Mouse (Mus musculus) R1 (cell line): ENCODE results near the gene Zbtb46.
A peak's percentile ranks its signal among the peaks of the same experiment; 100 is the strongest.

Experiments
- DNase-seq: peaks from one replicate; pipeline ENCODE4 v3.0.0-alpha.2; 2018; ENCODE audit warnings: low read depth, low spot score

Gene Zbtb46

GRCm38 (mm10) chr2:181459153-181459672, at the start of gene Zbtb46:
Zbtb46 (minus strand) TSS chr2:181459426.
- DNase-seq = peak; percentile 65

DNA sequence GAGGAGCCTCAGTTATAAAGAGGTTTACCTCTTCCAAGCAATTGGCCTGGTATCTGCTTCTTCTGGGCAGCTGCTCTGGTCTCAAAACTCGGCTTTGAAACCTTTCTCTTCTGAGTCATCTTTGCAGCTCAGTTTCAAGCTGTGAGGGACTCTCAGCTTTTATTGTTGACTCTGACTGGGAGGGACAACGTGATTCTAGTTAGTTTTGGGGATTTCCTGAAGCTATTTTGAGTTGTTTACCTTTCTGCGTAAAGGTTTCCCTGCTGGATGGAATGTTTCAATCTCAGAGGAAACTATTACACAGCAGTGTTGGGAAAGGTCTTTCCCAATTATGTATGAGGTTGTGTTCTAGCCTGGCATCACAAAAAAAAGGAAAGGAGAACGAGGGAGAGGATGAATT, 39.4 kb upstream of the Zbtb46 start:
- DNase-seq = peak; percentile 38

- DNase-seq = peak; percentile 94
Measured at GRCm38 (mm10) chr2:181497548-181497875, 38.3 kb upstream of the Zbtb46 start.

DNA sequence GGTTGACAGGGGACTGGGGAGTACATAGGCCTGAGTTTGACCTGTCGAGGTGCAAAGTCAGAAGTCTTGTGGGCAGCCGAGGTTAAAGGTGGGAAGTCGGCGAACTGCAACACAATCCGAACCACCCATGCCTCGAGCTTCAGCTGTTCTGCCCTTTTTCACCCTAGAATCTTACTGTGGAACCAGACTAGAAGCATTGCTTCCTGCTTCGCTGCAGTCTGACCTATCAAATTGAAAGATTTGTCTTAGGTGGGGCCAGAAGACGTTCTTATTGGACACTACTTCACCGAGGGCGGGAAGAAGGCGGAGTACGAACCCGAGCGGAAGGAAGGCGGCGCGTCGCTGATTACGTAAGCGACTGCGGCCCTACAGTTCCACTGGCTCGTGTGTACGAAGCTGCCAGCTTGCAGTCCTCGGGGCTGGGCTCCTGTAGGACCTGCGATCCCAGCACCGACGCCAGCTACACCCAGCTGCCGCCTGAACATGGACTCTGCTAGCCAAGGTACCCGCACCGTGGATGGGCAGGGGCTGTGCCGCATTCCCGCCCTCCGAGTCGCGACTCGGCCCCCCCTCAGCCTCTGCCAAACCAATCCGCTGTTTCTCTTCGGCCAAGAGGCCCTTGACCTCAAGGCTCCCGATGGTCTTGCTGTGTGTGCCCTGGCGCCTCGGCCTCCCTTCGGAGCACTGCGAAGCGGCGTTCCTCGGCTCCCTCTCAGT, 37.8 kb upstream of the Zbtb46 start, which contains the start of gene Tpd52l2:
TSS of gene Tpd52l2 (plus strand) at position 312 of the 717 bp plus-strand sequence.
- DNase-seq = peak; percentile 99

DNA sequence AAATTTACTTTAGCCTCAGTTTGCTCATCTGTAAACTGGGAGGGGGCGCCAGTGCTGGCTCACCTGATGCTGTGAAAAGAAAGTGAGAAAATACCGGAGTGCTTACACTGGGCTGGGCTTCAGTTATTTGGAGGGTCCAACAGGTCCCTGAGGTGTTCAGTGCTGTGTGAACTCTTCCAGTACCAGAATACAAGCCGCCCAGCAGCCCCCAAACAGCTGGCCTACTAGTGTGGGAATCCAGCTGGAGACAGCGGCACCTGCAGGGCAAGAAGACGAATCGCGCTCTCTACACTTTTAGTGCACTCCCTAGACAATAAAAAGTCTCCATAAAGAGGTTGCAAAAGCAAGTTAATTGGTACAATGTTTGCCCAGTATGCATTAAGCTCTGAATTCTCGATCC, 37.1 kb upstream of the Zbtb46 start:
- DNase-seq = peak; percentile 86

DNA sequence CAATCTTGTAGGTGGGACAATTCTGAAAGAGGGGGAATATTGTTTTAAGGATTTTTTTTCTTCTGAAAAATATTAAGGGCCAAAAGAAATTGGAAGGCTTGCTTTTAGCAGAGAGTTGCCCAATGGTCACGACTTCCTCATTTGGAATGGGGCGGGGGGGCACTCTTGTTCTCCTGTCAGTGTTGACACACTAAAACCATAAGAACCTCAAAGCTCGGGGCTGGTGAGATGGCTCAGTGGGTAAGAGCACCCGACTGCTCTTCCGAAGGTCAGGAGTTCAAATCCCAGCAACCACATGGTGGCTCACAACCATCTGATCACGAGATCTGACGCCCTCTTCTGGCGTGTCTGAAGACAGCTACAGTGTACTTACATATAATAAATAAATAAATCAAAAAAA, 36.6 kb upstream of the Zbtb46 start:
- DNase-seq = peak; percentile 23

DNA sequence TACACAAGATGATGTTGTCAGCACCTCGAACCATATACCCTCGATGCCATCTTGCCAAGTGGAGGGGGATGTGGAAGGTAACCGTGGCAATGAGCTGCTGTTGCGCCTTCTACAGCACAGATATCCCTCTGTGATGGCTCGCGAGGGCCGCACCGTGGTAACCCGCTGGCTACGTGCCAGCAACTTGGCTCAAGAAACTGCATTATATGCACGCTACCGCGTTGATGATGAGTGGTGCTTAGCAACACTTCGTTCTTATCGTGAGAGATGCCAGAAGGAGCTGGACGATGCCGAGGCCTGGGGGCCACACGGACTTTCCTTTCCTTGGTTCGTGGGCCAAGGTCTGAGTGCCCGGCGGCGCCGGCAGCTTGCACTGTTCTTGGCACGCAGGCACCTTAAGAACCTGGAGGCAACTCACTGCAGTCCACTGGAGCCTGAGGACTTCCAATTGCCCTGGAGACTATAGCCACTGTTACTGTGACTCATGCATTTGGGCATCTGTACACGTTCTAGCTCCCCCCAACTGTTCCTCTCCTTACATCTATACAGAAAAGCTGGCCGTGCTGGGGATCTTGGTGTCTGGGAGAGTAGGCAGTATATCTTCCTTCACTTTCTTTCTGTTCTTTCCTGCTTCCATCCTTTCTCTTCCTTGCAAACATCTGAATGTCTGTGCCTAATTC, 35.2 kb upstream of the Zbtb46 start:
- peak; percentile 33 for DNase-seq

DNA sequence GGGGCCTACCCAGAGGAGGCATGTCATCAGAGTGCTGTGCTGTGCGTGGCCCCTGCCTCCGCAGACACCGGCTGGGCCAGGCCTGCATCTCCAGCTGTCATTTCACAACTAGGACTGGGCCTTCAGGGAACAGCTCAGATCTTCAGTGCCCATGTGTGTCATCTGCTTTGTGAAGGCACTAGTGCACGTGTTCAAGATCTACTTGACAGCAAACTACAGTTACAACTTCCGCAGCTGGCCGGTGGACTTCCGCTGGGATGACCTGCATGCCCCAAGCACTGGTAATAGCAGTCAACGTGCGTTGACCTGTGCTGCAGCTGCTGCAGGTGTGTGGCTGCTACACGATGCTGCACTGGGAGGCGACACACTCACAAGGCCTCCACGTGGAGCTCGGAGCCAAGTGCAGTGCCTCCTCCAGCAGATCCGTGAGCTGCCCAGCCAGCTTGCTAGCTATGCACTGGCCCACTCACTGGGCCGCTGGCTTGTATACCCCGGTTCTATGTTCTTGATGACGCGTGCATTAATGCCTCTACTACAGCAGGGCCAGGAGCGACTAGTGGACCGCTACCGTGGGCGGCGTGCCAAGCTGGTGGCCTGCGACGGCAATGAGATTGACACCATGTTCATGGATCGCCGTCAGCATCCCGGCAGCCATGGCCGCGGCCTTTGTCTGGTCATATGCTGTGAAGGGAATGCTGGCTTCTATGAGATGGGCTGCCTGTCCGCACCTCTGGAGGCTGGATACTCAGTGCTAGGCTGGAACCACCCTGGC, 34.1 kb upstream of the Zbtb46 start, which contains the start of gene Abhd16b:
TSS of gene Abhd16b (plus strand) at position 51 of the 772 bp plus-strand sequence.
- peak; percentile 25 for DNase-seq

- DNase-seq = no peak
Measured at GRCm38 (mm10) chr2:181492206-181492605, 33.0 kb upstream of the Zbtb46 start.

DNA sequence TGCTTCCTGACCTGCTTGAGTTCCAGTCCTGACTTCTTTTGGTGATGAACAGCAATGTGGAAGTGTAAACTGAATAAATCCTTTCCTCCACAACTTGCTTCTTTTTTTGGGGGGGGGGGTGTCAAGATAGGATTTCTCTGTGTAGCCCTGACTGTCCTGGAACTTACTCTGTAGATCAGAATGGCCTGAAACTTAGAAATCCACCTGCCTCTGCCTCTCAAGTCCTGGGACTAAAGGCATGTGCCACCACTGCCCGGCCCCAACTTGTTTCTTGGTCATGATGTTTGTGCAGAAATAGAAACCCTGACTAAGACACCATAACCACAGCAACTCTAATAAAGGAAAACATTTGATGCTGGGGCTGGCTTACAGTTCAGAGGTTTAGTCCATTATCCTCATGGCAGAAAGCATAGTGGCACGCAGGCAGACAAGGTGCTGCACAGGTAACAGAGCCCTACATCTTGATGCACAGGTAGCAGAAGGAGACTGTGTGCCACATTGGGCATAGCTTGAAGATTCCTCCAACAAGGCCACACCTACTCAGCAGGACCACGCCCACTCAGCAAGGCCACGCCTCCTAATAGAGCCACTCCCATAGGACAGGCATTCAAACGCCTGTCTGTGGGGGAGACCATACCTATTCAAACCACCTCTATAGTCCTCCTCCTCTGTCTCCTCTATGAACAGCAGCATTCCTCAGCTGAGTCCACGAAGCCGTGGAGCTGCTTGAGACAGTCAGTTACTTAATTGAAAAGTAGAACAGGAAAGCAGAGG, 32.4 kb upstream of the Zbtb46 start:
- DNase-seq = peak; percentile 92

- peak; percentile 37 for DNase-seq
Measured at GRCm38 (mm10) chr2:181487338-181488277, 28.4 kb upstream of the Zbtb46 start.

GRCm38 (mm10) chr2:181485741-181486140, 26.5 kb upstream of the Zbtb46 start:
- DNase-seq = no peak

DNA sequence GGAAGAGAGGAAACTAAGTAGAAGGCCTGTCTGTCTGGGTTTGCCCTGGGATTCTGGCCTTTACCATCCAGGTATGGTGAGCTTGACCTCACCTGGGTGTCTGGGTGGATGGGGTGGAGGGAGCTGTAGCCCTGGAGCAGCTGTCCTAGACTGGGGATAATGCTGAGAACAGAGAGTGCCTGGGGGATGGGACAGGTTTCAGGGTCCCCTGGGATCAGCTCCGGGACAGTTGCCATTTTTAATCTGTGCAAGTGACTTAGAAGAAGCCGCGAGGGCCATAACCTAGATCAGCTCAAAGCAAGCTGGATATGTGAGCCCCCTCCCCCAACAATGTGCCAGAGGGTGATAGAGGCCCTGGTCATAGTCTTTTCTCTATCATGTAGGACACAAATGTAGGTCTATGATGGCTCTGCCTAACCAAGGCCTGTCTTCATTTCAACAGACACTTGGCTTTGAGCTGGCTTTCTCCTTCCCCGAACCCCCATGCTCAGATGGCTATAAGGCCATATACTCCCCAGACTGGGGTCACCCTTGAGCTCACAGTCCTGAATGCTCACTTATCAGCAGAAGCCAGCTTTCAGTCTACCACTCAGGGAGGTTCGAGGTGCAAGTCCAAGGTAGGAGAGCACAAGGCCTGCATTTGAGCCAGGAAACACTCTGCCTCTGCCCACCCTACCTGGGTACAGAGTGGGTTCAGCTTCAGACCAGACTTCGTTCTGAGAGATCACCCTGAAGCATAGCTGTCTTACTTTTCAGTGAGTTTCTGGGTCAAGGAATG, 25.4 kb upstream of the Zbtb46 start:
- DNase-seq = no peak

- DNase-seq = peak; percentile 55
Measured at GRCm38 (mm10) chr2:181483562-181484318, 24.5 kb upstream of the Zbtb46 start.

DNA sequence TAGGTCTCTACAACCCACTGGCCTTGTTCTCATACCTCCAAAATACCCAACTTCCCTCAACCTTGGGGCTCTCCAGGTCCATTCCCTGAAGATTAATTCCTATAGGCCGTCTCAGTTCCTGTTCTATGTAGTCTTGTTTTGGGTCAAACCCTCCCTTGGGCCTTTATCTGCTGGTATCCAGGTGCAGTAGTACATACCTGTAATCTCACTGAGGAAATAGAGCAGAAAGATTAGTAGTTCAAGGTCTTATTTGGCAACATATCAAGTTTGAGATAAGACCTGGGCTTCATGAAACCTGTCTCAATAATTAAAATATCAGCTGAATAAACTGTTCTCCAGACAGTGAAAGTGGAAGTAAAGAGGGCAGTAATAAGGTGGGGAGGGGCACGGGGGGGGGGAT, 23.9 kb upstream of the Zbtb46 start:
- no peak for DNase-seq

GRCm38 (mm10) chr2:181472256-181472827, 13.1 kb upstream of the Zbtb46 start:
- no peak for DNase-seq

DNA sequence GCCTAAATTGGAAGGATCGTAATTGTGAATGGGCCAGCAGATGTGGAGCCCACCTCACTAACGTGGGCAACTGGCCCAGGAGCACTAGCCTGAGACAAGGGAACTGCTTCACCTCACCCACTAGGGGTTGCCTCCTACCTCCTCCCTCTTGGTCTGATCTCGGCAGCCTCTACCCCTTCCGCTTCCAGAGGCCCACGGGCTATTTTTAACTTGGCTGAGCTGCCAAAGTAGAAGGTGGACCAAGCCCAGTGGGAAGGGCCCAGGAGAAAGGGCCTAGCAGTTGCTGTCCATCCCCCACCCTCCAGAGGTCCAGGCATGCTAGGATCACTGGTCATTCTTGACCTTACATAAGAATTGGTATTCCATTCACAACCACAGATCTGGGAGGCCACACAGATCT, 12.0 kb upstream of the Zbtb46 start:
- DNase-seq = no peak

GRCm38 (mm10) chr2:181470285-181470684, 11.1 kb upstream of the Zbtb46 start:
- no peak for DNase-seq
